ENCODE assay signal across 14 mouse cellular contexts in genomic region chr13:113889140-113890055, GRCm38 (mm10).
DNase-seq lines count a peak whose midpoint lies in the region; ATAC-seq and TF ChIP-seq lines count a peak whose summit lies in the region.
"Had no signal": no experiment of that assay in that cellular context is flagged by ENCODE, and none has a peak within 500 bp of the region (broad histone marks: within the 10 kb centered on the region; RNA-seq: fewer than 3 reads in every experiment).

No protein-coding gene starts in this region.

- no peak overlapping the region for H3K9ac ChIP-seq in forebrain, embryonic 16.5 days (replicated peaks; ENCODE audit: low read depth, low read length)
- no peak overlapping the region for H3K9ac ChIP-seq in limb, embryonic 13.5 days
- H3K9ac ChIP-seq: intestine, embryonic 15.5 days; liver, embryonic 12.5 days had no signal

- no peak for TF ChIP-seq CTCF in E14TG2a.4 (conservative IDR thresholded peaks at IDR 0.05; ENCODE audit: low read length)

- no peak overlapping the region for H3K27ac ChIP-seq in forebrain, embryonic 16.5 days (ENCODE audit: low read length)
- no peak overlapping the region for H3K27ac ChIP-seq in limb, embryonic 13.5 days
- H3K27ac ChIP-seq: intestine, embryonic 15.5 days; liver, embryonic 12.5 days had no signal

- DNase-seq in ZHBTc4 (ENCODE audit: low read depth, low spot score): peak; percentile 48
- DNase-seq in urinary bladder, postnatal 4 days (ENCODE audit: low spot score in 2 of 2): no peak
- no peak for DNase-seq in right cerebral cortex, postnatal 36 days (ENCODE audit: low spot score in 2 of 2)
- no peak for DNase-seq in spleen, adult 18-20 months
- DNase-seq: adrenal gland, postnatal 10 days; gastrocnemius, postnatal 36 days; lung, postnatal 14 days had no signal

- H3K36me3 ChIP-seq in E14TG2a.4 (ENCODE audit: insufficient read depth, low read length): peaks cover 7% of the 10 kb centered on the region
- H3K36me3 ChIP-seq in forebrain, embryonic 16.5 days (ENCODE audit: control insufficient read depth, insufficient read depth): no peaks in the 10 kb centered on the region
- no peaks in the 10 kb centered on the region for H3K36me3 ChIP-seq in limb, embryonic 13.5 days
- H3K36me3 ChIP-seq: intestine, embryonic 15.5 days; liver, embryonic 12.5 days had no signal

- WGBS in forebrain, embryonic 16.5 days: 46% methylated on average over 24 of the region's 24 CpGs
- WGBS in limb, embryonic 13.5 days: 76% methylated on average over 24 of the region's 24 CpGs

- H3K4me2 ChIP-seq in forebrain, embryonic 16.5 days (ENCODE audit: low read length): 0 out of 2 replicates have a peak overlapping the region, but pooled peaks have one; percentile 24
- H3K4me2 ChIP-seq in limb, embryonic 13.5 days (replicated peaks): 0 out of 2 replicates have a peak overlapping the region, but pooled peaks have one; percentile 21
- H3K4me2 ChIP-seq: intestine, embryonic 15.5 days; liver, embryonic 12.5 days had no signal

- H3K27me3 ChIP-seq in E14TG2a.4 (ENCODE audit: insufficient read depth, low read length): no peaks in the 10 kb centered on the region
- no peaks in the 10 kb centered on the region for H3K27me3 ChIP-seq in forebrain, embryonic 16.5 days (replicated peaks; ENCODE audit: control insufficient read depth, insufficient read depth, low read length)
- H3K27me3 ChIP-seq in limb, embryonic 13.5 days: no peaks in the 10 kb centered on the region
- H3K27me3 ChIP-seq: intestine, embryonic 15.5 days; liver, embryonic 12.5 days; Patski had no signal

- 0 out of 2 replicates have a peak, but pooled peaks have one; percentile 22 for ATAC-seq in forebrain, embryonic 16.5 days
- ATAC-seq in limb, embryonic 13.5 days (ENCODE audit: low FRiP score, low read depth): no peak
- no peak for ATAC-seq in activated CD4-positive, CD25-positive, alpha-beta regulatory T cell, adult 4 months
- ATAC-seq: intestine, embryonic 15.5 days; liver, embryonic 12.5 days; Patski had no signal

- peak overlapping the region; percentile 58 for H3K4me3 ChIP-seq in E14TG2a.4 (replicated peaks; ENCODE audit: low read length)
- H3K4me3 ChIP-seq in forebrain, embryonic 16.5 days (replicated peaks; ENCODE audit: low read length): no peak overlapping the region
- H3K4me3 ChIP-seq in limb, embryonic 13.5 days: no peak overlapping the region
- H3K4me3 ChIP-seq: intestine, embryonic 15.5 days; liver, embryonic 12.5 days had no signal

- peaks cover 45% of the 10 kb centered on the region for H3K4me1 ChIP-seq in E14TG2a.4 (replicated peaks; ENCODE audit: low read depth, low read length)
- H3K4me1 ChIP-seq in forebrain, embryonic 16.5 days (replicated peaks; ENCODE audit: control insufficient read depth, insufficient read depth, low read length): peaks cover 30% of the 10 kb centered on the region
- peaks cover 20% of the 10 kb centered on the region for H3K4me1 ChIP-seq in limb, embryonic 13.5 days
- H3K4me1 ChIP-seq: liver, embryonic 12.5 days had no signal

- H3K9me3 ChIP-seq in E14TG2a.4 (ENCODE audit: low read length): no peaks in the 10 kb centered on the region
- H3K9me3 ChIP-seq in forebrain, embryonic 16.5 days (ENCODE audit: control insufficient read depth, low read length): no peaks in the 10 kb centered on the region
- H3K9me3 ChIP-seq in limb, embryonic 13.5 days: no peaks in the 10 kb centered on the region
- H3K9me3 ChIP-seq: intestine, embryonic 15.5 days; liver, embryonic 12.5 days had no signal
